Mouse (Mus musculus) intestine, embryonic 16.5 days (tissue): ENCODE data around the gene Ppif. TPM values are rescaled to one million over a fixed set of nuclear protein-coding genes. Genes with fewer than 3 reads are reported as not detected.

Source experiments
- ATAC-seq: fragments of 200-750 bp; cut with Nextera tagmentation; 2 replicates; pipeline ENCODE4 v1.8.0; 2017; ENCODE audit warnings: moderate TSS enrichment, moderate library complexity
- H3K27ac ChIP-seq: fragments of 300-500 bp; sonication (generic); 2 replicates; pipeline ENCODE4 v1.5.1; 2014; ENCODE audit warnings: mild to moderate bottlenecking, low read length
- H3K27me3 ChIP-seq: fragments of 300-500 bp; sonication (generic); replicated peaks from 2 replicates; pipeline ENCODE4 v1.6.1; 2014; ENCODE audit warnings: low read length, control low read depth, mixed read lengths; ENCODE audit not compliant: control insufficient read depth, insufficient read depth
- H3K36me3 ChIP-seq: fragments of 300-500 bp; sonication (generic); 2 replicates; pipeline ENCODE4 v1.6.1; 2014; ENCODE audit warnings: low read length, control low read depth; ENCODE audit not compliant: control insufficient read depth, insufficient read depth
- H3K4me1 ChIP-seq: fragments of 300-500 bp; sonication (generic); 2 replicates; pipeline ENCODE4 v1.6.1; 2014; ENCODE audit warnings: low read length, control low read depth, mixed read lengths; ENCODE audit not compliant: control insufficient read depth, insufficient read depth
- H3K4me2 ChIP-seq: fragments of 300-500 bp; sonication (generic); 2 replicates; pipeline ENCODE4 v1.6.1; 2014; ENCODE audit warnings: low read depth, low read length, control low read depth
- H3K4me3 ChIP-seq: fragments of 300-500 bp; sonication (generic); 2 replicates; pipeline ENCODE4 v1.5.1; 2014; ENCODE audit warnings: mild to moderate bottlenecking, low read length
- H3K9ac ChIP-seq: fragments of 300-500 bp; sonication (generic); 2 replicates; pipeline ENCODE4 v1.6.1; 2014; ENCODE audit warnings: low read depth, low read length
- H3K9me3 ChIP-seq: fragments of 300-500 bp; sonication (generic); 2 replicates; pipeline ENCODE4 v1.6.1; 2016; ENCODE audit warnings: low read length, control low read depth; ENCODE audit not compliant: control insufficient read depth
- WGBS: fragments of 180-500 bp; shearing (Covaris S2); extraction: QIAGEN DNeasy Blood & Tissue Kit; methylation state at CpG from one replicate; pipeline ENCODE4 v1.1.7; 2014; 5-methylcytosine and 5-hydroxymethylcytosine counted together
- polyA plus RNA-seq: library from polyadenylated mRNA; unstranded; fragments of >200 nt; fragmentation: Nextera tagmentation; extraction: Ambion mirVana; gene quantifications from 2 replicates; pipeline ENCODE4 v1.2.1, GENCODE M21; 2015

The Ppif gene
- polyA plus RNA-seq, 1 experiment from 2014 or later: 125 TPM

GRCm38 (mm10) chr14:25710681-25711080 lies 16.7 kb downstream of the Ppif start:
- Histone ChIP-seq H3K9me3 (no peaks in the 10 kb centered on the region), H3K9ac (peak overlapping the region; percentile 25; the same call in 1 of the 2 replicates), H3K4me2 (no peak overlapping the region), H3K4me1 (peaks cover 45% of the 10 kb centered on the region), H3K36me3 (no peaks in the 10 kb centered on the region; the same call in 1 of the 2 replicates), H3K27me3 (no peaks in the 10 kb centered on the region), H3K4me3 (no peak overlapping the region), H3K27ac (peak overlapping the region; percentile 81)
- 55% methylated on average over 4 of the region's 4 CpGs for WGBS
- peak; percentile 5 for ATAC-seq

DNA sequence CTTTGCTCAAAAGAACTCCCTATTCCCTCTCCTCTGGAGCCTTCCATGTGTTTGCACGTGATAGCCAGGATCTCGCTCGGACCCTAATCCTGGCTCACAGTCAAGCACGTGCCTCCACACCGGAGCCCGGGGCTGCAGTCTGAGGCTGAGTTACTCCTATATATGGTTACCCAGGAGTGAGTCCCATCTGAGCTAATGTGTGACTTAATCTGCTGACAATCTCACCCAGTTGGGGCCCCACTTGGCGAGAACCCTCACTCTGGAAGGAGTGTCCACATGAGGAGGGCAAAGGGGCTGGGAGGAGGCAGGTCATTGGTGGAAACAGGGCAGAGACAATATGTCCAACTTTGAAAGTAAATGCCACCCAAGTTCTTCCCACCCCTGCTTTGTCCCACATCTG lies 17.2 kb downstream of the Ppif start:
- peak overlapping the region; percentile 27; the same call in 1 of the 2 replicates for H3K4me2 ChIP-seq
- 26% methylated on average over 7 of the region's 7 CpGs for WGBS
- peak; percentile 86 for ATAC-seq

DNA sequence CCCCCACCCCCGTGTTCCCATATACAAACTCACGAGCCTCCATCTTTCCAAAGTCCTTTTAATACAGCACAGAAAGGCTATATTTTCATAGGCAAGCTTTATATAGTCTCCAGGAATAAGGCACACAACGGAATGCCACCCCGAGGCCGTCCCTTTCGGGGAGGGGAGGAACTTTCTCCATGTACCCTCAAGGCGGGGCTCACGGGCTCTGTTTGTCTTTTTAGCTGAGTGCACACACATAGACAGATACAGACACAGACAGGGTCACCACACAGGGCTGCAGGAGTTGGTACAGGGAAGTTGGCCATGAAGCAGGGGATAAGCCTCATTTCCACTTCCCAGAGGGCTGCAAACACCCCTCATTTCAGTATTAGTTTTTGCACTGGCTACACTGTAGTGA lies 17.6 kb downstream of the Ppif start:
- Histone ChIP-seq H3K27ac (peak overlapping the region; percentile 81), H3K27me3 (no peaks in the 10 kb centered on the region), H3K36me3 (no peaks in the 10 kb centered on the region; the same call in 1 of the 2 replicates), H3K4me3 (no peak overlapping the region), H3K9me3 (no peaks in the 10 kb centered on the region), H3K4me2 (peak overlapping the region; percentile 27; the same call in 1 of the 2 replicates), H3K9ac (peak overlapping the region; percentile 25; the same call in 1 of the 2 replicates), H3K4me1 (peaks cover 45% of the 10 kb centered on the region)
- WGBS: 42% methylated on average over 8 of the region's 8 CpGs
- peak; percentile 51 for ATAC-seq

More for the DNA sequence above, 17.2 kb downstream of the Ppif start:
- H3K27ac ChIP-seq: peak overlapping the region; percentile 81
- peaks cover 45% of the 10 kb centered on the region for H3K4me1 ChIP-seq
- no peaks in the 10 kb centered on the region for H3K9me3 ChIP-seq
- H3K27me3 ChIP-seq: no peaks in the 10 kb centered on the region
- peak overlapping the region; percentile 25; the same call in 1 of the 2 replicates for H3K9ac ChIP-seq
- H3K4me3 ChIP-seq: no peak overlapping the region
- no peaks in the 10 kb centered on the region; the same call in 1 of the 2 replicates for H3K36me3 ChIP-seq

- ATAC-seq: no peak
- Histone ChIP-seq H3K4me3 (no peak overlapping the region), H3K4me2 (no peak overlapping the region), H3K9ac (no peak overlapping the region), H3K9me3 (no peaks in the 10 kb centered on the region), H3K4me1 (peaks cover 50% of the 10 kb centered on the region), H3K27ac (no peak overlapping the region), H3K27me3 (no peaks in the 10 kb centered on the region), H3K36me3 (no peaks in the 10 kb centered on the region; the same call in 1 of the 2 replicates)
- 36% methylated on average over 4 of the region's 4 CpGs for WGBS
These were observed 19.5 kb downstream of the Ppif start for GRCm38 (mm10) chr14:25713443-25713842.

DNA sequence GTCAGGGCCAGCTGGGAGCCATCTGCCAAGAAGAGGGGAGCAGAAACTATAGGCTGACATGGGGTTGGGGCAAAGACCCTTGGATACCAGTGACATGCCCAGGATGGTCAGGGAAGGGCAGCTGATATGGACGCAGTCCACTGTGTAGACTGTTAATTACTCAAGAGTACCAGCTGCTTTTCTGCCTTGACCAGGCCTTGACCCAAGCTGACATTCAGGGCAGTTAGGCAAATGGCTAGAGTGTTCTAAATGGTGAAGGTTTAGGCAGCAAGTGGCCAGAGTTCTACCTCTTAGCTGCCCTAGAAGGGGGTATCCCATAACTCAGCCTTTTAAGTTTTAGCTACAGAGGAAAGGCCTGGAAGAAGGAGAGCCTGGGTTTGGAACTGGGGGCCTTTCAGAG lies 22.6 kb downstream of the Ppif start:
- H3K9me3 ChIP-seq: no peaks in the 10 kb centered on the region
- H3K4me1 ChIP-seq: peaks cover 30% of the 10 kb centered on the region
- H3K36me3 ChIP-seq: peaks cover 3% of the 10 kb centered on the region; the same call in 1 of the 2 replicates
- H3K4me3 ChIP-seq: no peak overlapping the region
- no peak for ATAC-seq
- no peaks in the 10 kb centered on the region for H3K27me3 ChIP-seq
- WGBS: 89% methylated on average over 1 of the region's 1 CpGs
- H3K9ac ChIP-seq: no peak overlapping the region
- H3K27ac ChIP-seq: no peak overlapping the region
- H3K4me2 ChIP-seq: no peak overlapping the region

DNA sequence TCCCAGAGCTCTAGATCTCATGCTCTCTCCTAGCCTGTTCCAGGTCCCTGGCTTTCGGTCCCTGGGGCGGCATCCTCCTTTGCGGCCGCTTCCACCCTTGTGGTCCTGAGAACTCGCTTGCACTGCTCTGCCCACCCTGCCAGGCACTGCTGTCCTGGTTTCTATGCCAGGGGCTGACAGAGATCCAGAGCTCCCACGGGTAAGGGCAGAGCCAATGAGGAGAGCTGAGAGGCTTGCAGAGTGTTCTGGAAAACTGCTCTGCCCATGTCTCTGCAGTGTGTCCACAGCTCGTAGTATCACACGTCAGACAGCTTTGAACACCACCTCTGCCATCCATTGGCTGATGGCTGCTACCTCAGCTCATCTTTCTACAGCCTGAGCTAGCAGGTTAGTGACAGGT lies 23.8 kb downstream of the Ppif start:
- Histone ChIP-seq H3K9ac (no peak overlapping the region), H3K4me2 (no peak overlapping the region), H3K27me3 (no peaks in the 10 kb centered on the region), H3K4me3 (no peak overlapping the region), H3K27ac (peak overlapping the region; percentile 57), H3K4me1 (peaks cover 24% of the 10 kb centered on the region), H3K36me3 (peaks cover 3% of the 10 kb centered on the region; the same call in 1 of the 2 replicates), H3K9me3 (no peaks in the 10 kb centered on the region)
- 77% methylated on average over 8 of the region's 8 CpGs for WGBS
- ATAC-seq: no peak

DNA sequence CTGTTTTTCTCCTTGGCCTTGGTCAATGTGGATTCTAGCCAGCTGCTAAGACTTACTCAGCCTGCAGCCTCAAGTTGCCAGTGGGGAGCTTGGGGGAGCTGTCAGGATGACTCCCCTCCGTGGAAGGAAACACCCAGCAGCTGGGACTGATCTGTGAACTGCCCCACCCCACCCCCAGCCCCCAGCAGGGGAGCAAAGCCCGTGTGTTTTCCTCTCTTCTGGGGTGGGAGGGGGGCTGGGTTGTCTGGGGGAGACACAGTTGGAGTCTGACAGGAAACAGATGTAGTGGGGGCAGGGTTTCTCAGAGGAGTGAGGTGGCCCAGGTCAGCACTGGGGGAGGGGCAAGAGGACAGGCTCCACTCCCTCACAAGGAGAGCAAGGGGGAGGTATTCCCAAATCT lies 24.5 kb downstream of the Ppif start:
- no peak overlapping the region for H3K4me3 ChIP-seq
- ATAC-seq: peak; percentile 64
- no peaks in the 10 kb centered on the region for H3K27me3 ChIP-seq
- H3K9me3 ChIP-seq: no peaks in the 10 kb centered on the region
- no peak overlapping the region for H3K4me2 ChIP-seq
- H3K9ac ChIP-seq: no peak overlapping the region
- peak overlapping the region; percentile 72 for H3K27ac ChIP-seq
- H3K4me1 ChIP-seq: peaks cover 24% of the 10 kb centered on the region
- WGBS: 3% methylated on average over 2 of the region's 2 CpGs
- peaks cover 3% of the 10 kb centered on the region; the same call in 1 of the 2 replicates for H3K36me3 ChIP-seq

- H3K27me3 ChIP-seq: no peaks in the 10 kb centered on the region
- H3K27ac ChIP-seq: peak overlapping the region; percentile 72
- peaks cover 3% of the 10 kb centered on the region; the same call in 1 of the 2 replicates for H3K36me3 ChIP-seq
- ATAC-seq: peak; percentile 61
- peaks cover 28% of the 10 kb centered on the region for H3K4me1 ChIP-seq
- no peak overlapping the region for H3K4me2 ChIP-seq
- 51% methylated on average over 9 of the region's 9 CpGs for WGBS
- H3K9me3 ChIP-seq: no peaks in the 10 kb centered on the region
- peak overlapping the region; percentile 11; the same call in 1 of the 2 replicates for H3K9ac ChIP-seq
- no peak overlapping the region for H3K4me3 ChIP-seq
These were observed 25.4 kb downstream of the Ppif start for GRCm38 (mm10) chr14:25719371-25719770.

GRCm38 (mm10) chr14:25720962-25721707 lies 27.2 kb downstream of the Ppif start:
- no peak for ATAC-seq
- Histone ChIP-seq H3K27ac (no peak overlapping the region), H3K4me2 (no peak overlapping the region), H3K4me1 (peaks cover 45% of the 10 kb centered on the region), H3K36me3 (peaks cover 3% of the 10 kb centered on the region; the same call in 1 of the 2 replicates), H3K9me3 (no peaks in the 10 kb centered on the region), H3K9ac (no peak overlapping the region), H3K27me3 (no peaks in the 10 kb centered on the region), H3K4me3 (no peak overlapping the region)
- 76% methylated on average over 5 of the region's 5 CpGs for WGBS
